Mouse (Mus musculus) B cell, adult 67 days (primary cell): ENCODE data around the gene Gm5416. TPM values are rescaled to one million over a fixed set of nuclear protein-coding genes. Genes with fewer than 3 reads are reported as not detected.

ENCODE experiments used
- total RNA-seq, 2 experiments: library from RNA; stranded (reverse); gene quantifications; 4 replicates each; pipeline ENCODE4 v1.2.4; 2023

The Gm5416 gene
- not detected for total RNA-seq

GRCm38 (mm10) chr16:36209967-36210453, at the start of gene Gm5416:
Gm5416 (plus strand) TSS chr16:36210403.

GRCm38 (mm10) chr16:36183912-36184311, 26.3 kb upstream of the Gm5416 start, which contains the start of gene Gm5483:
Gm5483 (plus strand) TSS chr16:36184212.

DNA sequence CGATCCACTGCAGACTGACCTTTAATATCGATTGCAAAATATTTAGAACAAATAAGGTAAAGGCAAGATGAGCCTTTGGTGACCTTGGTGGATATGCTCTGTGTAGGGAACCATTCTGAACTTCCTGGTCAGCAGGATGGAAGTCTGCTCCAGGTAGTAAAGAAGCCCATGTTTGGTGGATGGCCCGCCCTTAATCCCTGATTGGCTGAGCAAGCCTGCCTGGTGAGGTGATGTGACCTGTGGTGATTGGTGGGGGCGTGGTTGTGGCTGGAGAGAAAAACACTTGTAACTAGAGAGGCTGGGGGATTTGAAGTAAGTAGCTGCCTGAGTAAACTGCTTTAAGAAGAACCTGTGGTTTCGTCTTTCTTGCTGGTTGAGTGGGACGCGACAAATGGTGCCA, 11.0 kb downstream of the Gm5416 start, which contains the start of gene 2010005H15Rik:
Gene 2010005H15Rik, plus strand, starts transcription at position 301 of the 400 bp plus-strand sequence.

Other genes with a start within 250 kb of the Gm5416 start
- gene Kpna1, start 231.7 kb upstream of the Gm5416 start, total RNA-seq: 10 to 100 TPM; 84.8 to 97.9 TPM
- 10 to 100 TPM; 16.3 to 20.7 TPM for gene Wdr5b, start 169.2 kb upstream of the Gm5416 start, total RNA-seq
- 10 to 100 TPM; 29.2 to 44.5 TPM for gene Fam162a, start 138.8 kb upstream of the Gm5416 start, total RNA-seq
- gene Ccdc58, start 138.7 kb upstream of the Gm5416 start, total RNA-seq: 10 to 100 TPM; 32.8 to 40.1 TPM
- gene Csta1, start 79.2 kb upstream of the Gm5416 start, total RNA-seq: not detected
- not detected for gene Stfa2l1, start 53.6 kb upstream of the Gm5416 start, total RNA-seq
- gene Gm5483, start 26.2 kb upstream of the Gm5416 start, total RNA-seq: not detected
- gene 2010005H15Rik, start 11.1 kb downstream of the Gm5416 start, total RNA-seq: not detected
- not detected for gene Stfa1, start 66.5 kb downstream of the Gm5416 start, total RNA-seq
- gene BC117090, start 123.9 kb downstream of the Gm5416 start, total RNA-seq: not detected
- gene BC100530, start 157.3 kb downstream of the Gm5416 start, total RNA-seq: not detected
- gene Stfa2, start 198.1 kb downstream of the Gm5416 start, total RNA-seq: not detected
- not detected for gene Stfa3, start 245.0 kb downstream of the Gm5416 start, total RNA-seq